Mouse (Mus musculus): ENCODE measurements around the gene Vmn2r108. TPM values are rescaled to one million over a fixed set of nuclear protein-coding genes. Genes with fewer than 3 reads are reported as not detected.

Gene Vmn2r108
- not detected for polyA plus RNA-seq (2014; fragmentation: Illumina TruSeq; extraction: RNeasy Lipid Tissue Mini Kit (QIAGEN cat#74804); ENCODE audit: low read depth, low replicate concordance)

GRCm38 (mm10) chr17:20481231-20481630, at the start of gene Vmn2r108:
Vmn2r108 (minus strand) TSS chr17:20481331.

GRCm38 (mm10) chr17:20497858-20498257, 16.7 kb upstream of the Vmn2r108 start, which contains the start of gene Vmn1r225:
Vmn1r225 (plus strand) TSS chr17:20498158.

GRCm38 (mm10) chr17:20413846-20414245, 67.3 kb downstream of the Vmn2r108 start, which contains the start of gene Vmn1r224:
Vmn1r224 (plus strand) TSS chr17:20414146.

Other genes starting within 250 kb of the Vmn2r108 start
- gene Vmn2r105, start 246.3 kb downstream of the Vmn2r108 start, polyA plus RNA-seq (2014; fragmentation: Illumina TruSeq; extraction: RNeasy Lipid Tissue Mini Kit (QIAGEN cat#74804); ENCODE audit: low read depth, low replicate concordance), result not detected
- not detected for gene Vmn2r106, start 195.8 kb downstream of the Vmn2r108 start, polyA plus RNA-seq (2014; fragmentation: Illumina TruSeq; extraction: RNeasy Lipid Tissue Mini Kit (QIAGEN cat#74804); ENCODE audit: low read depth, low replicate concordance)
- not detected for gene Vmn2r107, start 136.1 kb downstream of the Vmn2r108 start, polyA plus RNA-seq (2014; fragmentation: Illumina TruSeq; extraction: RNeasy Lipid Tissue Mini Kit (QIAGEN cat#74804); ENCODE audit: low read depth, low replicate concordance)
- not detected for gene Vmn1r224, start 67.2 kb downstream of the Vmn2r108 start, polyA plus RNA-seq (2014; fragmentation: Illumina TruSeq; extraction: RNeasy Lipid Tissue Mini Kit (QIAGEN cat#74804); ENCODE audit: low read depth, low replicate concordance)
- not detected for gene Vmn1r225, start 16.8 kb upstream of the Vmn2r108 start, polyA plus RNA-seq (2014; fragmentation: Illumina TruSeq; extraction: RNeasy Lipid Tissue Mini Kit (QIAGEN cat#74804); ENCODE audit: low read depth, low replicate concordance)
- not detected for gene Vmn2r109, start 83.4 kb upstream of the Vmn2r108 start, polyA plus RNA-seq (2014; fragmentation: Illumina TruSeq; extraction: RNeasy Lipid Tissue Mini Kit (QIAGEN cat#74804); ENCODE audit: low read depth, low replicate concordance)
- gene Vmn2r110, start 115.1 kb upstream of the Vmn2r108 start, polyA plus RNA-seq (2014; fragmentation: Illumina TruSeq; extraction: RNeasy Lipid Tissue Mini Kit (QIAGEN cat#74804); ENCODE audit: low read depth, low replicate concordance), result not detected
- gene Fpr-rs3, start 143.5 kb upstream of the Vmn2r108 start, polyA plus RNA-seq (2014; fragmentation: Illumina TruSeq; extraction: RNeasy Lipid Tissue Mini Kit (QIAGEN cat#74804); ENCODE audit: low read depth, low replicate concordance), result not detected
- not detected for gene Vmn1r226, start 201.5 kb upstream of the Vmn2r108 start, polyA plus RNA-seq (2014; fragmentation: Illumina TruSeq; extraction: RNeasy Lipid Tissue Mini Kit (QIAGEN cat#74804); ENCODE audit: low read depth, low replicate concordance)
- not detected for gene Vmn1r227, start 248.5 kb upstream of the Vmn2r108 start, polyA plus RNA-seq (2014; fragmentation: Illumina TruSeq; extraction: RNeasy Lipid Tissue Mini Kit (QIAGEN cat#74804); ENCODE audit: low read depth, low replicate concordance)